Mouse (Mus musculus) CH12.LX (cell line): Measurements from ENCODE around the gene Wdr95.

Experiments used
- CTCF ChIP-seq, 2 experiments: IDR thresholded peaks in 1 of 2; conservative IDR thresholded peaks in 1 of 2; 2 replicates each; pipeline ENCODE4 v1.5.1; 2011 to 2012; ENCODE audit warnings: low read depth in 2 of 2, low read length in 2 of 2, improper control_type of control experiment in 1 of 2, inconsistent platforms in 1 of 2, mild to moderate bottlenecking in 1 of 2, moderate library complexity in 1 of 2
- E2F4 ChIP-seq: IDR thresholded peaks from 2 replicates; pipeline ENCODE4 v1.6.1; 2011; ENCODE audit warnings: low read depth, low read length, improper control_type of control experiment; ENCODE audit not compliant: insufficient replicate concordance
- ETS1 ChIP-seq: conservative IDR thresholded peaks from 2 replicates; pipeline ENCODE4 v1.6.1; 2012; ENCODE audit warnings: low read depth, mild to moderate bottlenecking, inconsistent platforms, low read length, improper control_type of control experiment, moderate library complexity
- IRF4 ChIP-seq: IDR thresholded peaks from 2 replicates; pipeline ENCODE4 v1.6.1; 2014; ENCODE audit warnings: low read depth, mild to moderate bottlenecking, inconsistent platforms, low read length, improper control_type of control experiment
- MAFK ChIP-seq: IDR thresholded peaks from 2 replicates; pipeline ENCODE4 v1.6.1; 2011; ENCODE audit warnings: low read length, improper control_type of control experiment; ENCODE audit not compliant: insufficient replicate concordance
- POLR2A ChIP-seq: IDR thresholded peaks from 2 replicates; pipeline ENCODE4 v1.6.1; 2011; ENCODE audit warnings: low read depth, mild to moderate bottlenecking, improper control_type of control experiment, low read length
- RCOR1 ChIP-seq: conservative IDR thresholded peaks from 2 replicates; pipeline ENCODE4 v1.6.1; 2012; ENCODE audit warnings: low read depth, mild to moderate bottlenecking, inconsistent platforms, low read length, improper control_type of control experiment
- SMC3 ChIP-seq: IDR thresholded peaks from 2 replicates; pipeline ENCODE4 v1.6.1; 2011; ENCODE audit warnings: low read depth, low read length, improper control_type of control experiment
- TCF12 ChIP-seq: IDR thresholded peaks from 2 replicates; pipeline ENCODE4 v1.6.1; 2014; ENCODE audit warnings: low read depth, mild to moderate bottlenecking, inconsistent platforms, low read length, improper control_type of control experiment
- USF2 ChIP-seq: conservative IDR thresholded peaks from 2 replicates; pipeline ENCODE4 v1.6.1; 2011; ENCODE audit warnings: low read depth, low read length, improper control_type of control experiment

- no peak for TF ChIP-seq CTCF (conservative IDR thresholded peaks at IDR 0.05 in 1 of 2, IDR thresholded peaks at IDR 0.05 in 1 of 2; ENCODE audit: low read depth in 2 of 2, low read length in 2 of 2)
- TF ChIP-seq MAFK: no peak
- no peak for TF ChIP-seq IRF4
- TF ChIP-seq USF2: no peak
- no peak for TF ChIP-seq E2F4
- TF ChIP-seq TCF12: no peak
- no peak for TF ChIP-seq SMC3
- no peak for TF ChIP-seq ETS1
- TF ChIP-seq RCOR1: no peak
- no peak for TF ChIP-seq POLR2A
These were observed 130.4 kb downstream of the Wdr95 start for GRCm38 (mm10) chr5:149658741-149659413.
